Mouse (Mus musculus): Measurements from ENCODE around the gene Tshb. TPM values are rescaled to one million over a fixed set of nuclear protein-coding genes. Genes with fewer than 3 reads are reported as not detected.

Tshb gene
- polyA plus RNA-seq, 1 experiment: not detected

- H3K4me3 ChIP-seq (replicated peaks): no peak overlapping the region
- H3K9me3 ChIP-seq (ENCODE audit: control insufficient read depth, low read length): no peaks in the 10 kb centered on the region
- TF ChIP-seq GATA1 (IDR thresholded peaks at IDR 0.05; ENCODE audit: low read length): no peak
- H3K27me3 ChIP-seq (ENCODE audit: control insufficient read depth): peaks cover 50% of the 10 kb centered on the region
- H3K4me1 ChIP-seq (ENCODE audit: control insufficient read depth): peaks cover 9% of the 10 kb centered on the region
- no peaks in the 10 kb centered on the region for H3K36me3 ChIP-seq (ENCODE audit: control insufficient read depth)
Measured at GRCm38 (mm10) chr3:102733050-102733449, 49.5 kb downstream of the Tshb start.

GRCm38 (mm10) chr3:102732619-102733018 is 49.9 kb downstream of the Tshb start:
- H3K27me3 ChIP-seq (ENCODE audit: control insufficient read depth): peaks cover 48% of the 10 kb centered on the region
- H3K36me3 ChIP-seq (ENCODE audit: control insufficient read depth): no peaks in the 10 kb centered on the region
- TF ChIP-seq TAL1 (IDR thresholded peaks at IDR 0.05; ENCODE audit: low read length) (no peak), GATA1 (IDR thresholded peaks at IDR 0.05; ENCODE audit: low read length) (no peak)
- no peak overlapping the region for H3K4me3 ChIP-seq (replicated peaks)
- H3K9me3 ChIP-seq (ENCODE audit: control insufficient read depth, low read length): no peaks in the 10 kb centered on the region
- peaks cover 9% of the 10 kb centered on the region for H3K4me1 ChIP-seq (ENCODE audit: control insufficient read depth)

GRCm38 (mm10) chr3:102731112-102731511 is 51.4 kb downstream of the Tshb start:
- H3K4me1 ChIP-seq (ENCODE audit: control insufficient read depth): peaks cover 9% of the 10 kb centered on the region
- H3K27me3 ChIP-seq (ENCODE audit: control insufficient read depth): peaks cover 34% of the 10 kb centered on the region
- no peaks in the 10 kb centered on the region for H3K9me3 ChIP-seq (ENCODE audit: control insufficient read depth, low read length)
- H3K36me3 ChIP-seq (ENCODE audit: control insufficient read depth): no peaks in the 10 kb centered on the region
- H3K4me3 ChIP-seq (replicated peaks): no peak overlapping the region
- TF ChIP-seq TAL1 (IDR thresholded peaks at IDR 0.05; ENCODE audit: low read length) (no peak), GATA1 (IDR thresholded peaks at IDR 0.05; ENCODE audit: low read length) (no peak)

GRCm38 (mm10) chr3:102729416-102729815 is 53.1 kb downstream of the Tshb start:
- H3K4me1 ChIP-seq (ENCODE audit: control insufficient read depth): peaks cover under 1% of the 10 kb centered on the region; the same call in 1 of the 2 replicates
- no peaks in the 10 kb centered on the region for H3K9me3 ChIP-seq (ENCODE audit: control insufficient read depth, low read length)
- TF ChIP-seq GATA1 (IDR thresholded peaks at IDR 0.05; ENCODE audit: low read length): no peak
- TF ChIP-seq TAL1 (IDR thresholded peaks at IDR 0.05; ENCODE audit: low read length): no peak
- no peaks in the 10 kb centered on the region for H3K36me3 ChIP-seq (ENCODE audit: control insufficient read depth)
- H3K4me3 ChIP-seq (replicated peaks): no peak overlapping the region
- H3K27me3 ChIP-seq (ENCODE audit: control insufficient read depth): peaks cover 17% of the 10 kb centered on the region

Other genes with a start within 250 kb of the Tshb start
- gene Tspan2, start 48.2 kb downstream of the Tshb start, polyA plus RNA-seq (2012): not detected in 2 replicates
- gene Sycp1, start 153.4 kb upstream of the Tshb start, polyA plus RNA-seq (2012): not detected in 2 replicates
- gene Nr1h5, start 181.4 kb upstream of the Tshb start, polyA plus RNA-seq (2012): not detected in 2 replicates
- gene Sike1, start 213.0 kb upstream of the Tshb start, polyA plus RNA-seq (2012): 0.17 and 0.42 TPM in 2 replicates
- 1.4 and 2.0 TPM in 2 replicates for gene Csde1, start 237.7 kb upstream of the Tshb start, polyA plus RNA-seq (2012)